Mouse (Mus musculus) limb, embryonic 10.5 days (tissue): Measurements from ENCODE around the gene A230072I06Rik. TPM values are rescaled to one million over a fixed set of nuclear protein-coding genes. Genes with fewer than 3 reads are reported as not detected.

Experiments
- DNase-seq: peaks from one replicate; pipeline ENCODE4 v3.0.0-alpha.2; 2017; ENCODE audit warnings: low spot score
- H3K27ac ChIP-seq: fragments of 300-500 bp; sonication (generic); 2 replicates; pipeline ENCODE4 v1.5.1; 2016; ENCODE audit warnings: mild to moderate bottlenecking
- H3K27me3 ChIP-seq: fragments of 300-500 bp; sonication (generic); 2 replicates; pipeline ENCODE4 v1.6.1; 2016; ENCODE audit warnings: low read depth, mild to moderate bottlenecking; ENCODE audit not compliant: poor library complexity, severe bottlenecking
- H3K36me3 ChIP-seq: fragments of 300-500 bp; sonication (generic); 2 replicates; pipeline ENCODE4 v1.6.1; 2016; ENCODE audit warnings: mild to moderate bottlenecking, moderate library complexity
- H3K4me1 ChIP-seq: fragments of 300-500 bp; sonication (generic); 2 replicates; pipeline ENCODE4 v1.6.1; 2016
- H3K4me3 ChIP-seq: fragments of 300-500 bp; sonication (generic); 2 replicates; pipeline ENCODE4 v1.5.1; 2016; ENCODE audit warnings: mild to moderate bottlenecking, moderate library complexity
- H3K9me3 ChIP-seq: fragments of 300-500 bp; sonication (generic); replicated peaks from 2 replicates; pipeline ENCODE4 v1.6.1; 2016; ENCODE audit warnings: mild to moderate bottlenecking
- WGBS: fragments of 180-500 bp; shearing (Covaris S2); methylation state at CpG from one replicate; pipeline ENCODE4 v1.1.7; 2016; 5-methylcytosine and 5-hydroxymethylcytosine counted together
- polyA plus RNA-seq: library from polyadenylated mRNA; unstranded; fragments of >200 nt; fragmentation: Nextera tagmentation; extraction: Ambion mirVana; gene quantifications from 2 replicates; pipeline ENCODE4 v1.2.1, GENCODE M21; 2016

The A230072I06Rik gene
- polyA plus RNA-seq, 1 experiment from 2014 or later, result not detected

GRCm38 (mm10) chr8:12290551-12290950 lies 11.9 kb downstream of the A230072I06Rik start:
- no peak for DNase-seq
- no peak overlapping the region for H3K27ac ChIP-seq
- H3K4me1 ChIP-seq, result peaks cover 18% of the 10 kb centered on the region
- no peaks in the 10 kb centered on the region for H3K9me3 ChIP-seq
- H3K36me3 ChIP-seq, result no peaks in the 10 kb centered on the region
- no peak overlapping the region for H3K4me3 ChIP-seq
- peaks cover 5% of the 10 kb centered on the region; the same call in 1 of the 2 replicates for H3K27me3 ChIP-seq

DNA sequence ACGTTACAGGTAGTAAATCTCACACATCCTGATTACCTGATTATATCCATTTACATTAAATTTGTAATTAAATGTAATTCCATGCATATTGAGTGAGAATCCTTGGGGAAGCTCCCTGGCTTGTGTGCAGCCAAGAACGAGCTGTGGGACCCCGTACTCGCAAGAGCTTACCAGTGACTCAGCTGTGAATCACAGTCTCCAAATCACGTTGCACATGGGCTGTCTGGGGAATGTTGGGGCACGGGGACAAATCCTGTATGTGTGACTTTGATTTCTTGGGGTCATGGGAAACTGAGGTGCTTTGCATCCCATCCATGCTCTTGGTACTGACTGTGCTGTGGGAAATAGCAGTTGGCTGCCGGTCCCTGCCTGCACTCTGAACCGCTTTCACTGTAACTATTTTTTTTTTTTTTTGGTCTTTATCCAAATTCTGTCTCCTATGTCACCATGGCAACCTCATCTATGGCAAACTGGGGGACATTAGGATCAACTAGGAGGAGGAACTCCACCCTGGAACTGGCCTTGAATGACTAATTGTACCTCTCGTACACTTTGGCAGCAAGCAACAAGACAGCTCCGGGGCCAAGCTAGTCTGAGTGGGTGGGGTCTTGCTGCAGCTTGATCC lies 19.8 kb downstream of the A230072I06Rik start:
- Histone ChIP-seq H3K4me3 (no peak overlapping the region), H3K27me3 (peaks cover 17% of the 10 kb centered on the region; the same call in 1 of the 2 replicates), H3K27ac (no peak overlapping the region), H3K4me1 (peaks cover 8% of the 10 kb centered on the region), H3K9me3 (no peaks in the 10 kb centered on the region), H3K36me3 (no peaks in the 10 kb centered on the region)
- 86% methylated on average over 10 of the region's 10 CpGs for WGBS
- DNase-seq, result no peak

GRCm38 (mm10) chr8:12301998-12302397 lies 23.4 kb downstream of the A230072I06Rik start:
- no peak overlapping the region for H3K4me3 ChIP-seq
- no peak overlapping the region for H3K27ac ChIP-seq
- no peaks in the 10 kb centered on the region for H3K4me1 ChIP-seq
- H3K27me3 ChIP-seq, result peaks cover 29% of the 10 kb centered on the region; the same call in 1 of the 2 replicates
- no peak for DNase-seq
- 79% methylated on average over 14 of the region's 14 CpGs for WGBS
- H3K36me3 ChIP-seq, result no peaks in the 10 kb centered on the region
- H3K9me3 ChIP-seq, result no peaks in the 10 kb centered on the region

DNA sequence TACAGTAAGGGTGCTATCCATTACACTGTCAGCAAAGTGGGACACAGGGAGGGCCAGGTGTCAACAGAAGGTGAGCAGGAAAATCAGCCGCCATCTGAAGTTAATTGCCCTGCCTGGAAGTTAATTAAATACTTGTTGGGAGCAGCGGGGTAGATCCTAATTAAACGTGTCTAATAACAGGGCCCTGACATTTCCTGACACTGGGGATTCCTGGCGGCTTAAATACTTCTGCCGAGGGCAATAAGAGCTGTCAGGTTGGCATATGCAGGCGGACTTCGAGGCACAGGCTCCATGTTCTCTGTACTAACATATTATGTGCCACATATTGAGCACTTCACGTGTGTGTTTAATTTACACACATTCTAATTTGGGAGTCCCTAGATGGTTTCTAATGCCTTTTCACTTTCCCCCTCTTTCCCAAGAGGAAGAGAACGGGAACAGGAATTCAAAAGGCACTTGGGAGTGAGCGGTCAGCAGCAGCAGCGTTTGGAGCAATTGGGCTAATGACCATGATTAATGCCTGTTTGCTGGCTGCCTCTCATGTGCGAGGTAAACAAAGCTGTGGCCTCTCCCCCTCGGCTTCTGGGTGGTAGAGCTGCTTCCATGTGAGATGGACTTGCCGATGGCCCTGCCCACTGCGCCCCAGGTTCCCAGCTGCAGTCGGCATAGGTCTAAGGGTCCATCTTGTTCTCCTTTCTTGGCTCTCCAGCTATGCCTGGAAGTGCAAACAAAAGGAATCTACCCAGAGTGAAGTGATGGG lies 34.5 kb downstream of the A230072I06Rik start:
- no peaks in the 10 kb centered on the region for H3K9me3 ChIP-seq
- H3K36me3 ChIP-seq, result no peaks in the 10 kb centered on the region
- peaks cover 72% of the 10 kb centered on the region for H3K27me3 ChIP-seq
- WGBS, result 13% methylated on average over 16 of the region's 16 CpGs
- peak overlapping the region; percentile 61; the same call in 1 of the 2 replicates for H3K27ac ChIP-seq
- H3K4me1 ChIP-seq, result peaks cover 29% of the 10 kb centered on the region
- H3K4me3 ChIP-seq, result peak overlapping the region; percentile 28
- DNase-seq, result peak; percentile 56

GRCm38 (mm10) chr8:12314258-12314657 lies 35.6 kb downstream of the A230072I06Rik start:
- WGBS, result 49% methylated on average over 11 of the region's 11 CpGs
- H3K27me3 ChIP-seq, result peaks cover 76% of the 10 kb centered on the region

GRCm38 (mm10) chr8:12315177-12315576 lies 36.6 kb downstream of the A230072I06Rik start:
- peaks cover 33% of the 10 kb centered on the region for H3K4me1 ChIP-seq
- 66% methylated on average over 5 of the region's 5 CpGs for WGBS
- H3K9me3 ChIP-seq, result no peaks in the 10 kb centered on the region
- H3K4me3 ChIP-seq, result no peak overlapping the region
- no peaks in the 10 kb centered on the region for H3K36me3 ChIP-seq
- H3K27ac ChIP-seq, result no peak overlapping the region
- peaks cover 72% of the 10 kb centered on the region for H3K27me3 ChIP-seq
- no peak for DNase-seq

More at GRCm38 (mm10) chr8:12314258-12314657, 35.6 kb downstream of the A230072I06Rik start:
- DNase-seq, result no peak
- Histone ChIP-seq H3K4me3 (no peak overlapping the region), H3K36me3 (no peaks in the 10 kb centered on the region), H3K4me1 (peaks cover 29% of the 10 kb centered on the region), H3K9me3 (no peaks in the 10 kb centered on the region), H3K27ac (no peak overlapping the region)

GRCm38 (mm10) chr8:12319755-12320455 lies 41.3 kb downstream of the A230072I06Rik start:
- Histone ChIP-seq H3K36me3 (no peaks in the 10 kb centered on the region), H3K9me3 (no peaks in the 10 kb centered on the region), H3K4me3 (no peak overlapping the region), H3K4me1 (peaks cover 16% of the 10 kb centered on the region), H3K27me3 (peaks cover 80% of the 10 kb centered on the region), H3K27ac (no peak overlapping the region)
- no peak for DNase-seq
- WGBS, result 83% methylated on average over 11 of the region's 11 CpGs

DNA sequence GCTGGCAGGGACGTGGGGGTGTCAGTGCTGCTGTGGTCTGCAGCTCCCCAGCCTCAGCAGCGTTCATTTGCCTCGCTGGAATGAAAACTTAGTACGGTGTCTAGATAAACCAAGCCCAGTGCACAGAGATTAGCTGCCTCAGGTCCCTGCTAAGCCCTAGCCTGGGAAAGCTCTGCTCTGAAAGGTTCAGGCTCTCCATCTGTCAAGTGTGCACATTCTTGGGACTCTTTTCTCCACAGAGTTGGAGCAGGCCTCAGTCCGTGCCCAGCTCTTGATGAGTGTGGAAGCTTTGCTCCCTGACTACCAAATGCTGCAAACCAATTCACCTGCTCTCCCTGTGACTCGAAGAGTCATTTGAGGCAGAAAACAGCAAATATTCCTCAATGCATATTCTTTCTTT lies 43.5 kb downstream of the A230072I06Rik start:
- no peaks in the 10 kb centered on the region for H3K9me3 ChIP-seq
- H3K36me3 ChIP-seq, result no peaks in the 10 kb centered on the region
- WGBS, result 79% methylated on average over 6 of the region's 6 CpGs
- no peak overlapping the region for H3K27ac ChIP-seq
- peaks cover 65% of the 10 kb centered on the region for H3K27me3 ChIP-seq
- H3K4me3 ChIP-seq, result no peak overlapping the region
- peaks cover 19% of the 10 kb centered on the region for H3K4me1 ChIP-seq
- no peak for DNase-seq

GRCm38 (mm10) chr8:12323238-12323637 lies 44.6 kb downstream of the A230072I06Rik start:
- Histone ChIP-seq H3K4me3 (no peak overlapping the region), H3K27ac (no peak overlapping the region), H3K27me3 (peaks cover 65% of the 10 kb centered on the region)

DNA sequence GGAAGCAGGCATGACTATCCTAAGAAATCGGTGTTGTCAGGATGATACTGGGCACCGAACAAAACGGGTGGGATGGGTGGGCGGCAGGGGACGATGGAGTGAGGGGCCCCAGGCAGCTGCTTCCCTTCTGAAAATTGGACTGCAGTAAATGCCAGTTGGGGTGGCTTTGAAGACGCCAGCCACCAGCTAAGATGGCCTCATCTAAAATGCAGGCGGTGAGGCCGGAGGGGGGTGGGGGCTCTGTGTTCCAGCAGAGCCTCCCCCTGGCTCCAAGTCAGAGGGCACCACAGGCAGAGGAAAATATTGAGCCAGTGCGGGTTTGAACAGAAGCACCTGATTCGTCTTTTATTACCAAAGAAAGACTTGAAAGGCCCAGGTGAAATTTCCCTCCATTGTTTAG lies 45.9 kb downstream of the A230072I06Rik start:
- no peaks in the 10 kb centered on the region for H3K9me3 ChIP-seq
- H3K27ac ChIP-seq, result no peak overlapping the region
- 0 out of 2 replicates have a peak overlapping the region, but pooled peaks have one; percentile 16 for H3K4me3 ChIP-seq
- H3K36me3 ChIP-seq, result no peaks in the 10 kb centered on the region
- DNase-seq, result no peak
- peaks cover 26% of the 10 kb centered on the region for H3K4me1 ChIP-seq
- 30% methylated on average over 10 of the region's 10 CpGs for WGBS
- H3K27me3 ChIP-seq, result peaks cover 58% of the 10 kb centered on the region

More at GRCm38 (mm10) chr8:12323238-12323637, 44.6 kb downstream of the A230072I06Rik start:
- Histone ChIP-seq H3K9me3 (no peaks in the 10 kb centered on the region), H3K36me3 (no peaks in the 10 kb centered on the region), H3K4me1 (peaks cover 26% of the 10 kb centered on the region)
- WGBS, result 92% methylated on average over 3 of the region's 3 CpGs
- no peak for DNase-seq

DNA sequence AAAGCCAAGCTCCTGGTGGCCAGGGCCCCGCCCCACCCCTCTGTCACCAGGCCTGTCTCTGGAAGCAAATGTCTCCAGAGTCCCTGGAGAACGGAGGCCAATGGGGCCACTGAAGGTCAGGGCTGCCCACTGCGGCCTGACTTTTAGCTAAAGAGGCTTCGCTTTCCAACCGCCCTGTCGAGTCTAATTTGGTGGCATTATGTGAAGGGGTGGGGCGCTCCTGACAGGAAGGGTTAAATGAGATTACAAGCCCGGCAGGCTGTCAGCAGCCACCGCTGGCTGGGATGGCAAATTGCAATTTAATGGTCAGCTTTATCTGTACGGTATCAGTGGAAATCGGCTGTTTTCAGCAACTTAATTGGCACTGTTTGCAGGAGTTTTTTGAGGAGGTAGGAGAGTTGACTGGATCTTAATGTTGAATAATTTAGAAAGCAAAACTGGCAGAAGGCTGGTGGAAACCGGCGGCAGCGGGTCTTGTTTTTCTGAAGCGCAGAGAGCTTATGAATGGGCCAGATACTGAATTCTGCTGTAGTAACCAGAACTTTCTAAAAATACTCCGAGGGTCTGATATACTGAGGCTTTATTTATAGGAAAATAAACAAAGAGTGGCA lies 46.5 kb downstream of the A230072I06Rik start:
- 0 out of 2 replicates have a peak overlapping the region, but pooled peaks have one; percentile 16 for H3K4me3 ChIP-seq
- WGBS, result 20% methylated on average over 16 of the region's 16 CpGs
- H3K4me1 ChIP-seq, result peaks cover 26% of the 10 kb centered on the region

GRCm38 (mm10) chr8:12327187-12327586 lies 48.6 kb downstream of the A230072I06Rik start:
- WGBS, result 68% methylated on average over 13 of the region's 13 CpGs
- no peaks in the 10 kb centered on the region for H3K9me3 ChIP-seq
- no peak for DNase-seq
- no peak overlapping the region for H3K27ac ChIP-seq
- H3K36me3 ChIP-seq, result no peaks in the 10 kb centered on the region
- H3K4me1 ChIP-seq, result peaks cover 27% of the 10 kb centered on the region
- H3K27me3 ChIP-seq, result peaks cover 62% of the 10 kb centered on the region
- H3K4me3 ChIP-seq, result no peak overlapping the region

More for the DNA sequence above, 46.5 kb downstream of the A230072I06Rik start:
- Histone ChIP-seq H3K27ac (no peak overlapping the region), H3K9me3 (no peaks in the 10 kb centered on the region), H3K27me3 (peaks cover 58% of the 10 kb centered on the region), H3K36me3 (no peaks in the 10 kb centered on the region)
- DNase-seq, result peak; percentile 44
